Mouse (Mus musculus) lung, adult 2 months (tissue): ENCODE measurements around the gene Upb1.

Experiments used
- CTCF ChIP-seq: fragments of 200-500 bp; IDR thresholded peaks from 2 replicates; pipeline ENCODE4 v1.5.1; 2011; ENCODE audit warnings: mild to moderate bottlenecking, low read length, control low read depth; ENCODE audit not compliant: insufficient read depth
- POLR2A ChIP-seq: fragments of 200-500 bp; IDR thresholded peaks from 2 replicates; pipeline ENCODE4 v1.6.1; 2011; ENCODE audit warnings: low read depth, mild to moderate bottlenecking, control low read depth, low read length, borderline replicate concordance; ENCODE audit errors: extremely low read depth

DNA sequence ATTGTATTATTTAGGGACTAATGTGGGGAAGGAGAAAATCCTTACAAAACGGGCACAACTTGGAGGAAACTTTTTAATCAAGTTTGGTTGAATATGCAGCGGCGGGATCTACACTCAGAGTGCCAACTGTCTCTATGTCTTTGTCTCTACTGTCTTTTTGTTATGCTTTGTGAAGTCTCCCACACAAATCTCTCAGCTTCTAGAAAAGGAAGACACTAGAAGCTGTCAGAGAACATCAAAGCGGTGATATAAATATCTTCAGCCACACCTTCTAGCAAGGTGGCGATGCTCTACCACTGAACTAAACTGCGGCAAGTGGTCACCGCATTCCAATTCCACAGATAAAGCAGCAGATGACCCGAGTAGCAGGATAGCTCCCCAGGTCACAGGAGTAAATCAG, 5.0 kb downstream of the Upb1 start:
- no peak for TF ChIP-seq CTCF
- TF ChIP-seq POLR2A = no peak
